Mouse (Mus musculus) E14TG2a.4 (cell line): ENCODE data around the gene Pdk2.

Experiments used
- CTCF ChIP-seq: conservative IDR thresholded peaks from 2 replicates; pipeline ENCODE4 v1.5.1; 2014; ENCODE audit warnings: low read length
- NANOG ChIP-seq: IDR thresholded peaks from 2 replicates; pipeline ENCODE4 v1.6.1; 2014; ENCODE audit warnings: borderline replicate concordance, low read length, mixed read lengths
- POU5F1 ChIP-seq: IDR thresholded peaks from 2 replicates; pipeline ENCODE4 v1.6.1; 2014; ENCODE audit warnings: low read length, borderline replicate concordance

- TF ChIP-seq CTCF (no peak), POU5F1 (no peak), NANOG (no peak)
Observed at GRCm38 (mm10) chr11:94987341-94987740, 53.8 kb downstream of the Pdk2 start.
